Mouse (Mus musculus) gastrocnemius, postnatal 25 days (tissue): ENCODE measurements around the gene Zcchc13. TPM values are rescaled to one million over a fixed set of nuclear protein-coding genes. Genes with fewer than 3 reads are reported as not detected.
"Not testable (repeated sequence)": the region's sequence is repeated elsewhere in the genome, so short reads cannot be mapped to it uniquely, and the experiment has no call there.

Experiments
- DNase-seq: peaks from one replicate; pipeline ENCODE4 v3.0.0; 2022
- total RNA-seq, 2 experiments: library from RNA; stranded (reverse); gene quantifications; 1 replicate in 1 of 2; 2 replicates in 1 of 2; pipeline ENCODE4 v1.2.3; 2021

The Zcchc13 gene
- total RNA-seq, 2 experiments from 2014 or later: not detected

- DNase-seq: no peak
Observed at GRCm38 (mm10) chrX:103644301-103644700, 13.9 kb downstream of the Zcchc13 start.

- no peak for DNase-seq
Observed at GRCm38 (mm10) chrX:103652048-103652447, 21.7 kb downstream of the Zcchc13 start.

GRCm38 (mm10) chrX:103653021-103653420 lies 22.6 kb downstream of the Zcchc13 start:
- DNase-seq: no peak

GRCm38 (mm10) chrX:103658985-103659384 lies 28.6 kb downstream of the Zcchc13 start:
- DNase-seq: no peak

- DNase-seq: not testable (repeated sequence)
Observed at GRCm38 (mm10) chrX:103664445-103664844, 34.1 kb downstream of the Zcchc13 start.

- DNase-seq: no peak
Observed at GRCm38 (mm10) chrX:103670245-103670644, 39.9 kb downstream of the Zcchc13 start.

- no peak for DNase-seq
Observed at GRCm38 (mm10) chrX:103673761-103674160, 43.4 kb downstream of the Zcchc13 start.

GRCm38 (mm10) chrX:103674674-103675073 lies 44.3 kb downstream of the Zcchc13 start:
- no peak for DNase-seq

Other genes with a start within 250 kb of the Zcchc13 start
- gene Tsx, start 216.1 kb upstream of the Zcchc13 start, total RNA-seq: not detected
- not detected for gene Gm26992, start 208.6 kb upstream of the Zcchc13 start, total RNA-seq
- gene Slc16a2, start 191.4 kb downstream of the Zcchc13 start, total RNA-seq: 1 to 10 TPM; 3.1 to 4.4 TPM